Mouse (Mus musculus) liver, embryonic 14.5 days (tissue): ENCODE results near the gene Cyp4a32.
"Not testable (repeated sequence)": the region's sequence is repeated elsewhere in the genome, so short reads cannot be mapped to it uniquely, and the experiment has no call there.

Experiments
- CTCF ChIP-seq: IDR thresholded peaks from 2 replicates; pipeline ENCODE4 v1.5.1; 2016; ENCODE audit warnings: antibody characterized with exemption, low read depth, control low read depth
- EP300 ChIP-seq: IDR thresholded peaks from 2 replicates; pipeline ENCODE4 v1.6.1; 2016; ENCODE audit warnings: antibody characterized with exemption, low read depth

GRCm38 (mm10) chr4:115656535-115656922 lies 55.8 kb downstream of the Cyp4a32 start:
- not testable (repeated sequence) for TF ChIP-seq CTCF, EP300
